Mouse (Mus musculus) ES-Bruce4 (cell line): ENCODE results near the gene Ercc6.

ENCODE experiments used
- CTCF ChIP-seq: IDR thresholded peaks from one replicate; pipeline ENCODE4 v1.8.1; 2011; ENCODE audit warnings: low read depth, low read length
- POLR2A ChIP-seq: IDR thresholded peaks from one replicate; pipeline ENCODE4 v1.8.1; 2011; ENCODE audit warnings: low read length; ENCODE audit not compliant: insufficient read depth

DNA sequence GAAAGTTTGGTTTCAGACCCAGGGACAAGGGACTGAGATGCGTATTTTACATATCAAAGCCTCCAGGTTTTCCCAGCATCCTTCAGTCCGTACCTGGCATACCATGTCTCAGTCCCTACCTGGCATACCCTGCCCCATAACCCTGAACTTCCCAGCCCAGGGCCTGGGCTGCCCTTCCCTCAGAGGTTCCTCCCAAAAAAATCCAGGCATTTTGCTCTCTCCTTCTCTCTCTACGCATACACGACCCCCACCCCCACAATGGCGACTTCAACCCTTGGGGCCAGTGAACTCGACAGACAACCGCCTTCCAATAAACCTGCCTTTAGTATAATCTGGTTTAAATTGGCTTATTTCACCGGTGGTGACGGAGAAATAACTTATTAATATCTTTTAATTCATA, 409 bp upstream of the Ercc6 start:
- TF ChIP-seq POLR2A (no peak), CTCF (no peak)
